Mouse (Mus musculus) bone marrow, adult 2 months (tissue): ENCODE data around the gene Purb. TPM values are rescaled to one million over a fixed set of nuclear protein-coding genes. Genes with fewer than 3 reads are reported as not detected.
"Not testable (repeated sequence)": the region's sequence is repeated elsewhere in the genome, so short reads cannot be mapped to it uniquely, and the experiment has no call there.

Source experiments
- H3K27ac ChIP-seq: fragments of 200-500 bp; 2 replicates; pipeline ENCODE4 v1.5.1; 2012; ENCODE audit warnings: low read depth, mild to moderate bottlenecking, control low read depth, inconsistent platforms, low read length; ENCODE audit not compliant: control insufficient read depth, poor library complexity, insufficient read depth
- H3K4me1 ChIP-seq: fragments of 200-500 bp; 2 replicates; pipeline ENCODE4 v1.6.1; 2011; ENCODE audit warnings: low read length; ENCODE audit not compliant: control insufficient read depth, insufficient read depth
- H3K4me3 ChIP-seq: fragments of 200-500 bp; replicated peaks from 2 replicates; pipeline ENCODE3; 2011; ENCODE audit warnings: mild to moderate bottlenecking, low read depth, low read length, control low read depth; ENCODE audit not compliant: control insufficient read depth
- CTCF ChIP-seq: fragments of 200-500 bp; IDR thresholded peaks from 2 replicates; pipeline ENCODE4 v1.5.1; 2011; ENCODE audit warnings: low read length, control low read depth; ENCODE audit not compliant: control insufficient read depth, insufficient read depth
- POLR2A ChIP-seq: fragments of 200-500 bp; IDR thresholded peaks from 2 replicates; pipeline ENCODE4 v1.6.1; 2011; ENCODE audit warnings: low read depth, mild to moderate bottlenecking, control low read depth, low read length, borderline replicate concordance; ENCODE audit not compliant: control insufficient read depth
- WGBS: fragments of 180-500 bp; shearing (Covaris S2); methylation state at CpG from one replicate; pipeline ENCODE4 v1.1.7; 2018; 5-methylcytosine and 5-hydroxymethylcytosine counted together
- polyA plus RNA-seq: library from polyadenylated mRNA; stranded (reverse); fragments of >200 nt; gene quantifications from 2 replicates; pipeline ENCODE4 v1.2.4, GENCODE M21; 2011; ENCODE audit warnings: low replicate concordance; ENCODE audit not compliant: missing spikeins, insufficient read depth, insufficient read length

Gene Purb
- polyA plus RNA-seq, 1 experiment = 18.0 TPM

- no peak overlapping the region for H3K27ac ChIP-seq
- no peaks in the 10 kb centered on the region; the same call in 1 of the 2 replicates for H3K4me1 ChIP-seq
- 2% methylated on average over 1 of the region's 1 CpGs for WGBS
- H3K4me3 ChIP-seq = no peak overlapping the region
- TF ChIP-seq POLR2A (no peak), CTCF (no peak)
Observed at GRCm38 (mm10) chr11:6471493-6471892, 4.2 kb downstream of the Purb start.

GRCm38 (mm10) chr11:6471054-6471453, 4.7 kb downstream of the Purb start:
- 81% methylated on average over 2 of the region's 2 CpGs for WGBS
- H3K4me1 ChIP-seq = no peaks in the 10 kb centered on the region; the same call in 1 of the 2 replicates
- H3K27ac ChIP-seq = no peak overlapping the region
- no peak overlapping the region for H3K4me3 ChIP-seq
- TF ChIP-seq POLR2A (no peak), CTCF (no peak)

GRCm38 (mm10) chr11:6468541-6468940, 7.2 kb downstream of the Purb start:
- H3K27ac ChIP-seq = no peak overlapping the region
- H3K4me1 ChIP-seq = no peaks in the 10 kb centered on the region; the same call in 1 of the 2 replicates
- no peak for TF ChIP-seq CTCF
- TF ChIP-seq POLR2A = no peak
- H3K4me3 ChIP-seq = no peak overlapping the region
- WGBS = 45% methylated on average over 2 of the region's 2 CpGs

- TF ChIP-seq POLR2A (no peak), CTCF (peak; percentile 56)
- 16% methylated on average over 4 of the region's 4 CpGs for WGBS
- Histone ChIP-seq H3K4me3 (no peak overlapping the region), H3K27ac (no peak overlapping the region), H3K4me1 (no peaks in the 10 kb centered on the region; the same call in 1 of the 2 replicates)
Observed at GRCm38 (mm10) chr11:6465122-6465521, 10.6 kb downstream of the Purb start.

GRCm38 (mm10) chr11:6463159-6463837, 12.4 kb downstream of the Purb start:
- TF ChIP-seq POLR2A (no peak), CTCF (no peak)
- no peak overlapping the region for H3K27ac ChIP-seq
- 64% methylated on average over 6 of the region's 6 CpGs for WGBS
- no peaks in the 10 kb centered on the region for H3K4me1 ChIP-seq
- no peak overlapping the region for H3K4me3 ChIP-seq

- WGBS = 70% methylated on average over 6 of the region's 6 CpGs
- TF ChIP-seq CTCF (no peak), POLR2A (no peak)
- Histone ChIP-seq H3K4me3 (no peak overlapping the region), H3K27ac (no peak overlapping the region), H3K4me1 (no peaks in the 10 kb centered on the region)
Observed at GRCm38 (mm10) chr11:6456083-6456482, 19.6 kb downstream of the Purb start.

- H3K27ac ChIP-seq, H3K4me3 ChIP-seq: not testable (repeated sequence)
- WGBS = 85% methylated on average over 5 of the region's 5 CpGs
Observed at GRCm38 (mm10) chr11:6448155-6448554, 27.6 kb downstream of the Purb start.

GRCm38 (mm10) chr11:6447493-6447892, 28.2 kb downstream of the Purb start:
- WGBS = 91% methylated on average over 4 of the region's 4 CpGs
- Histone ChIP-seq H3K4me1 (no peaks in the 10 kb centered on the region), H3K27ac (no peak overlapping the region), H3K4me3 (no peak overlapping the region)
- TF ChIP-seq POLR2A = no peak
- TF ChIP-seq CTCF = no peak

More at GRCm38 (mm10) chr11:6448155-6448554, 27.6 kb downstream of the Purb start:
- not testable (repeated sequence) for H3K4me1 ChIP-seq

- H3K4me3 ChIP-seq = no peak overlapping the region
- H3K27ac ChIP-seq = no peak overlapping the region
- TF ChIP-seq POLR2A (no peak), CTCF (no peak)
- 90% methylated on average over 7 of the region's 7 CpGs for WGBS
- no peaks in the 10 kb centered on the region for H3K4me1 ChIP-seq
Observed at GRCm38 (mm10) chr11:6445951-6446350, 29.8 kb downstream of the Purb start.
